Mouse (Mus musculus): ENCODE data around the gene Gramd4.
A peak's percentile ranks its signal among the peaks of the same experiment; 100 is the strongest.

The Gramd4 gene

GRCm38 (mm10) chr15:86167787-86168504, 110.5 kb downstream of the Gramd4 start:
- peak; percentile 61 for DNase-seq

- DNase-seq: peak; percentile 54
Measured at GRCm38 (mm10) chr15:86168505-86168867, 111.0 kb downstream of the Gramd4 start.

DNA sequence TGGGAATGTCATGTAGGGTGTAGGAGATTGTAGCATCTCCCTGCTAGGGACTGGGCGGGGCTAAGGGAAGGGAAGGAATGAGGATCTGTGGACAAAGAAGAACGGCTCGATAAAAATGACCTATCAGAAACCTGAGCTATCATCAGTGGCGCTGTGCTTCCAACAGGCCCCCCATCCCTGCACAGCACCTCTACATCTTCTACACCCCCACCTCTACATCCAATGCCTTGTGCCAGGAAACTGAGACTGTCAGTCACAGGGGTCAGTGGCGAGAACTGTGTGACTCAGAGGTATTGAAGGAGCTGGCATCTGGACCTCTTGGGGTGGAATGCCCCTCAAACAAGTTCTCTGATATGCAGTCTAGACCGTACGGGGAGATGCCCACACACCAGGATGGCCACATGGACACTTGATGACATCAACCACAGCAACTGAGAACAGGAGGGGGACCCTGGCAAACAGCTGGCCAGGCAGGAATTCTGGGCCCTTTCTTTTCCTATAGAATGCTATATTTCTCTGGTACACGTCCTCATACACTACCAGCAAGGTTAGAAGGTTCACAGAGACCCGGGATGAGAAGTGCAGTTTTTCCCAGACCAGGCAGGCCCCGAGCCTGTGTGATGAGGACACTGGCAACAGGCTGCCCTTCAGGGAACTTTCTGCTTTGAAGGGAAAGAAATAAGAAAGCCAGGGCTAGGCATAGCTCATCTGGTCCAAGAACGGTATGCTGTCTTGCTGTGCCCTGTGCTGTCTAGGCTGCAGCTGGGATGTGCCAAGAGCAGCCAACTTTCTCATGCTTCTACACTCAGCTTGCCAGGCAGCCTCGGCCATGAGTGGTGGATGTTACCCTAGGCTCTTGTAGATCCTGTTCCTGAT, 111.7 kb downstream of the Gramd4 start:
- DNase-seq: peak; percentile 33

GRCm38 (mm10) chr15:86169817-86170110, 112.3 kb downstream of the Gramd4 start:
- no peak for DNase-seq

- peak; percentile 77 for DNase-seq
Measured at GRCm38 (mm10) chr15:86171316-86171715, 113.8 kb downstream of the Gramd4 start.

DNA sequence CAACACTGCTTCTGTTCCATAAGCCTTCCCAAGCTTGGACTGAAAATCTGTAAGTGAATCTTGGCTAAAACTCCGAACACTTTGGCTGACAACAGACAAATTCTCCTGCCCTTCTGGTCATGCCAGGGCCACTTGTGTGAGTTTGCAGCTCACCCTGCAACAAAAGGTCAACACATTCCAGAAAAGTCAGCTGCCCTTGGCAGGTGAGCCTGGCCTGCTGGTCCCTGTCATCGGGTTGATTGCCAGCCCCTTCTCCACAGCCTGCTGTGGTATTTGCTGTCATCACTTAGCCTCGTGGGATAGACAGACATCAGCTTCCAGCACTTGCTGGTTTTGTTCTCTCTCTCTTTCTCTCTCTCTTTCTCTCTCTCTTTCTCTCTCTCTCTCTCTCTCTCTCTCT, 114.6 kb downstream of the Gramd4 start:
- no peak for DNase-seq

- DNase-seq: peak; percentile 53
Measured at GRCm38 (mm10) chr15:86172526-86172925, 115.0 kb downstream of the Gramd4 start.

- peak; percentile 78 for DNase-seq
Measured at GRCm38 (mm10) chr15:86173136-86173985, 115.9 kb downstream of the Gramd4 start.

- peak; percentile 65 for DNase-seq
Measured at GRCm38 (mm10) chr15:86175253-86176050, 118.0 kb downstream of the Gramd4 start.

DNA sequence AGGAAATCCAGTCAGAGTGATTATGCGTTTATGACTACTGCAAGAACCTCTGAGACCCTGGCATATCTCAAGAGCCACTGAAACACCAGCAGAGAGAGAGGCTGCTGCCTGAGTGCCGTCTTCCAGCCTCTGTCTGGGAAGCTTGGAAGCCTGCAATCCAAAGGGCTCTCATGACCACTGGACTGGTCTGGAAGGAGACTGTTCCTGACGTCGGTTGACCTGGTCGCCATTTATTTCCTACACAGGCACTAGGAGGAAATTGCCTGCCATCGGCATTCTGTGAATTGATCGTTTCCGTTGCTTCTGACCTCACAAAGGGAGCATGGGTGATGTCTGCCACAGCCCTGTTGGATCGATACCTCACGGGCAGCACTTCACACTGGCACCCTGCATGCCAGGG, 118.7 kb downstream of the Gramd4 start:
- no peak for DNase-seq

- no peak for DNase-seq
Measured at GRCm38 (mm10) chr15:86176771-86177702, 119.5 kb downstream of the Gramd4 start.

GRCm38 (mm10) chr15:86177703-86178251, 120.3 kb downstream of the Gramd4 start:
- peak; percentile 46 for DNase-seq

DNA sequence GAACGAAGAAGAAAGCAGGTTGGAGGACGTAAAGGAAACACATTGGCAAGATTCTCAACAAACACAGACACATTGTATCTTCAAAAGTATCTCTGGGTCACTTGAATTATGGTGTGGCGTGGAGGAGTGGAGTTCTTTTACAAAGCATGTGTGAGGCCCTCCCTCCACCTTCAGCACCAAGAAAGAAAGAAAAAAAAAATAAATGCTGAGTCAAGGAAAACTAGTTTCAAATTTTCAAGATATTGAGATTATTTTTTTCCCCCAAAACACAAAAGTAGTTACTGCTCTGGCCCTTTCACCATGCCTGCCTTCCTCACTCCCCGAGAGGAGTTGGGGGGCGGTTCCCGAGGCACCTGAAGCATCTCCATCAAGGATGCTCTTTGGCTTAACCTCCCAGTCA, 121.1 kb downstream of the Gramd4 start:
- DNase-seq: no peak

DNA sequence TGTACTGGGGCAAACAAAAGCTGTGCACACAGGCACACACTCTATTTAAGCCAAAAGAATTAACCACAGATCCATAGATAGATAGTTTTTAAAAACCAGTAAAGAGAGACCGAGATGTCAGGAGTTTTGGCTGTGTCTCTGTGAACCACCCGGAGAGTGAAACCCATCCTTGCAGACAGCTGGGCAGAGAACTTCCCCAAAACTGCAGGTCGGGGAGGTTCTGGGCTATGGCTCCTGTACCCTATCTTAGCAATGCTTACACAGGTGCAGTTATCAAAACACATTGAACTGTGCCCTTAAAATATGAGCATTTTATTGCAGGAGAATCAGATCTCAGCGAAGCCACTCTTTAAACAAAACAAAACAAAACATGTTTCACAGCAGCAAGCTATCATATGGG, 122.9 kb downstream of the Gramd4 start:
- DNase-seq: peak; percentile 70

DNA sequence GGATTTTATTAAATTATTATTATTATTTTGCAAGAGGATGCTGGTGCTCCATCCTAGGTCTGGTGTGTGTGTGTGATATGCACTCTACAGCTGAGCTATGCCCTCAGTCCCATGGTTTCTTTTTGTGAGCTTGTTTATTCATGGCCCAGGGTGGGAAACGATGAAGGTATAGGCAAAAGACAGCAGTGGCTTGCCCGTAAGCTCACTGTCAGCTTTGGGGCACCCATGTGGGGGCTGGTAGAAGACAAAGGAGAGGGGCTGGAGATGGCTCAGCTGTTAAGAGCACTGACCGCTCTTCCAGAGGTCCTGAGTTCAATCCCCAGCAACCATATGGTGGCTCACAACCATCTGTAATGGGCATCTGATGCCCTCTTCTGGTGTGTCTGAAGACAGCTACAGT, 123.8 kb downstream of the Gramd4 start:
- peak; percentile 32 for DNase-seq

DNA sequence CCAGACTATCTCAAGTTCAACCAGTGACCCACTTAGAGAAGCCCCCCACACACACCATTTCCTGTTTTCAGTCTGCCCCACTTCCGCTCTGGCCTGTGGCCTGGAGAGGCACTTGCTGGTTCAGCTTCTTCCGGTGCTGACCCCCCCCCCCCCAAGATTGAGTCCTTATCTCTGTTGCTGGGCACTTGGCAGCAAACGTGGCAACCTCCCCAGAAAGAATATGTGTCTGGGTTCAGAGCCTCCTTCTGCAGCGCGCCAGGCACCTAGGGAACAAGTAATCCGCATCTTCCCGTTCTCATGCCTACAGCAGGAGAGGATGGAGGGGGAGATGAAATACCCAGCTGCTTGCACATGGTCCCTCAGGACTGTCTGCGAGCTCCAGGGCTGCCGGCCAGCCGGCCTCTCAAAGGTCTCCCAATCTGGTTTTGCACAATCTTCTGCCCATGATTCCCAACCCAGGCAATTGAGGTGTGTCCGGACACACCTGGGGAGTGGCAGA, 124.5 kb downstream of the Gramd4 start:
- DNase-seq: peak; percentile 82

DNA sequence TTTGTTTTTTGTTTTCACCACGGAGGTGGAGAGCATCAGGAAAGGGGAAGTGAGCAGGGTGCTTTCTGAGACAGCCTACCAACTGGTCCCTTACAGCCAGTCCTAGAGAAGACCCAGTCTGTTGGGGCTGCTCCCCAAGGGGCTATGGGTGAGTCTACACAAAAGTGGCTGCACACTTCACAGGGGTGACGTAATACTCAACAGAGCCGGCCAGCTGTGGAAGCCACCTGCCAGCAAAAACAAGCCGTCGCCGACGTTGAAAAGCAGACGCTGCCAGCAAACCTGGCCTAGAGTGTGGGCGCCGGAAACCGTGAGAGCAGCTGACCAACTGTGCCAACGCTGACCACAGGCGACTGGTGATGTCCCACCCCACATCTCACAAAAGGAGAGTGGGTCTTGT, 125.2 kb downstream of the Gramd4 start:
- peak; percentile 87 for DNase-seq

- peak; percentile 58 for DNase-seq
Measured at GRCm38 (mm10) chr15:86183484-86183883, 126.0 kb downstream of the Gramd4 start.

GRCm38 (mm10) chr15:86184071-86184470, 126.6 kb downstream of the Gramd4 start:
- peak; percentile 33 for DNase-seq

DNA sequence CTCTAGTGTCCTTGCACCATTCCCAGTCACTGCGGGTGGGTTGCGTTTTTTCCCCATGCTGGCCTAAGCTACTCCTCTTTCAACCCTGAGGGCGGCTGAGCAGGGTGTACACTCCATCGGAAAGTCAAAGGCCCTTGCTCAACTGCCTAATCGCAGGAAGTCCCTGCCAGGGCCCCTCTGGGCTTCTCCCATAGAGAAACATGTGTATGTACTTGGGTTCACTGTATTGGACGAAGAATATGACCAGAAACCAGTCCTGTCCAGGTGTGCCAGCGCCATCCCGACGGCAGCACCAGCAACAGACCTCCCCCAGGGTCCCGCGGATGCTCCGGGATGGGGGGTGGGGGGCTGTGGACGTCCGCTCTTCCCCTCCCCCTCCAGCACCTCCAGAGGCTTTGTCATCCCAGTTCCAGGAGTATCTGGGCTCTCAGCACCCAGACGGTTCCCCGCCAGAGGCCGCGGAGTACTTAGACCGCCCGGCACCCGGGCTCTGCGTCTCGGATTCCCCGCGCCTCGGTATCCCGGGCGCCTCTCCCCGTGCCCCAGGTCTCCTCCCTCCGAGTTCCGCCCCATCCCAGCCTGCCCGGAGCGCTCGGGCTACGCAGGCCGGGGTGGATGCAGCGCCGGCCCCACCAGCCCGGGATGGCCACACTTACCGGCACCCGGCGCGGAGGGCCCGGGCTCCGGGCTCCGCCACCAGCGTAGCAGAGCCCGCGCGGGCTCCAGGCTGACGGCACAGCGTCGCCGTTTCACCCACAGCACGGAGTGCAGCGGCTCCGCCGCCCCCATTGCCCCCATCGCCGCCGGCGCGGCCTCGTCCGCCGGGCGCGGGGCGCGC, 127.6 kb downstream of the Gramd4 start:
- peak; percentile 69 for DNase-seq

Data from thymus, postnatal 14 days (tissue).